In genomic region chr19:5913007-5913719, GRCm38 (mm10) we compare ENCODE assay signal across 8 mouse cellular contexts. TPM values are rescaled to one million over a fixed set of nuclear protein-coding genes. Genes with fewer than 3 reads are reported as not detected.
DNase-seq lines count a peak whose midpoint lies in the region; ATAC-seq and TF ChIP-seq lines count a peak whose summit lies in the region.

Gene Dpf2, minus strand, starts transcription at chr19:5913010.

- H3K36me3 ChIP-seq in macrophage (ENCODE audit: inconsistent target) = no peaks in the 10 kb centered on the region

- no peak for TF ChIP-seq CTCF in lung, adult 2 months (IDR thresholded peaks at IDR 0.05; ENCODE audit: insufficient read depth, low read length)

- peak within 1 kb of the TSS; percentile 91 for H3K4me3 ChIP-seq in lung, adult 2 months (replicated peaks; ENCODE audit: extremely low read depth, low read depth, low read length)
- peak within 1 kb of the TSS; percentile 77 for H3K4me3 ChIP-seq in macrophage (ENCODE audit: inconsistent target)

- TF ChIP-seq POLR2A in lung, adult 2 months (IDR thresholded peaks at IDR 0.05; ENCODE audit: borderline replicate concordance, extremely low read depth, low read depth, low read length) = no peak

- peak; percentile 8 for ATAC-seq in inflammation-experienced regulatory T-cells, adult 6 months

- peaks cover 12% of the 10 kb centered on the region for H3K4me1 ChIP-seq in lung, adult 2 months (ENCODE audit: control insufficient read depth, insufficient read depth, low read length)

- H3K79me2 ChIP-seq in macrophage (ENCODE audit: inconsistent target) = peaks cover 44% of the 10 kb centered on the region

- 15% methylated on average over 13 of the region's 13 CpGs for WGBS in lung, adult 2 months
- WGBS in macrophage (ENCODE audit: missing documents) = 0% methylated on average over 11 of the region's 13 CpGs

- peak within 1 kb of the TSS; percentile 81 for H3K27ac ChIP-seq in macrophage

- no peak for DNase-seq in lung, adult 2 months
- no peak for DNase-seq in lung, postnatal 10 days
- no peak for DNase-seq in adrenal gland, postnatal 25 days
- no peak for DNase-seq in gastrocnemius, adult 8-10 months (ENCODE audit: low spot score in 2 of 2)
- DNase-seq in cerebellum, adult 18-20 months = no peak
- no peak for DNase-seq in right cerebral cortex, postnatal 36 days (ENCODE audit: low spot score in 2 of 2)

RNA-seq across cellular contexts. Expression of gene Dpf2, which starts in this region (rescaled TPM):
- 87.1 and 103 TPM in 2 replicates for polyA plus RNA-seq in lung, adult 2 months (2012; rRNA removed)
- 88.9 and 103 TPM in 2 replicates for total RNA-seq in adrenal gland, postnatal 25 days (2021)
- 10 to 100 TPM; 70.5 to 97.8 (median 77.4) TPM for total RNA-seq in gastrocnemius, adult 8-10 months (2022)
- polyA plus RNA-seq in inflammation-experienced regulatory T-cells, adult 6 months (2017; shearing (Covaris generic)) = 100 to 1,000 TPM; 157 to 198 (median 189) TPM
- 100 to 1,000 TPM; 120 to 363 (median 230) TPM for total RNA-seq in macrophage (2018; cell fraction: chromatin; rRNA removed)
- total RNA-seq in macrophage (2018; cell fraction: cytosol; rRNA removed) = 10 to 100 TPM; 47.8 to 94.3 (median 66.1) TPM
- 100 to 1,000 TPM in 25 of 26 experiments, 10 to 100 TPM in 1; 95.7 to 252 (median 134) TPM for total RNA-seq in macrophage (2018; cell fraction: nucleus; rRNA removed)
- polyA plus RNA-seq in macrophage (2018) = 53.9 to 215 TPM (median 57.4 TPM) in 3 replicates
